9 mouse cellular contexts compared by ENCODE assay signal in the genomic region with DNA sequence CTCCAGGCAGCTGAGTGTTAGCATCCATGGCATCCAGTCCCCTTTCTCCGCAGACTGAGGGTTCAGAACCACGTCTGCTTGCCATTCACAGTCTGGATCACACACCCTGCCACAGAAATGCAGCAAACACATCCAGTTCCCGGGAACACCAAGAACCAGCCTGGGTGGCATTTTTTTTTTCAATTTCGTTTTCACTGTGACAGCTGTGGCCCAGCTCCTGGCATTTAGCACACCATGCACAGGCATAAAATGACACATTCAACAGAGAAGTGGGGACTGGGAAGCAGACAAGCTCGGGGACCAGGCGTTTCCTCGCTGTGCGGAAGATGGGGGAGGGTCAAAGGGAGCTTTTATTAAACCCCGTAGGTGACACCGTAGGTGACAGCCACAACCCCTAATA. TPM values are rescaled to one million over a fixed set of nuclear protein-coding genes. Genes with fewer than 3 reads are reported as not detected.
DNase-seq lines count a peak whose midpoint lies in the region; TF ChIP-seq lines count a peak whose summit lies in the region.
"Had no signal": no experiment of that assay in that cellular context is flagged by ENCODE, and none has a peak within 500 bp of the region (broad histone marks: within the 10 kb centered on the region; RNA-seq: fewer than 3 reads in every experiment).

No protein-coding gene starts in this region.

- DNase-seq in frontal cortex, adult 2 months (ENCODE audit: extremely low spot score in 1 of 2, low spot score in 1 of 2): peak; percentile 69 to 70
- no peak for DNase-seq in frontal cortex, postnatal 10 days (ENCODE audit: low spot score in 2 of 2)
- DNase-seq in left cerebral cortex, postnatal 25 days (ENCODE audit: low spot score in 2 of 2): peak; percentile 64 to 82
- no peak for DNase-seq in left cerebral cortex, adult 9 months (ENCODE audit: low spot score in 2 of 2)
- peak; percentile 54 to 61 for DNase-seq in right cerebral cortex, postnatal 10 days (ENCODE audit: low spot score in 2 of 2)
- DNase-seq in spleen, postnatal 36 days (ENCODE audit: low spot score in 2 of 2): no peak
- no peak for DNase-seq in kidney, adult 2 months

- H3K4me1 ChIP-seq in brown adipose tissue, adult 24 weeks (ENCODE audit: control insufficient read depth, insufficient read depth, insufficient read length, low read length): peaks cover 6% of the 10 kb centered on the region; the same call in 1 of the 2 replicates
- no peaks in the 10 kb centered on the region for H3K4me1 ChIP-seq in kidney, adult 2 months (ENCODE audit: control insufficient read depth, insufficient read depth, low read length)

- peak overlapping the region; percentile 57 for H3K27ac ChIP-seq in brown adipose tissue, adult 24 weeks (replicated peaks; ENCODE audit: low read depth, low read length)
- no peak overlapping the region for H3K27ac ChIP-seq in kidney, adult 2 months (ENCODE audit: insufficient read depth, low read depth, low read length)

- intact Hi-C loops in left cerebral cortex, postnatal 25 days (cut with DNase I): loop anchor here (5.0 to 10.0 kb wide), 2 partner anchors 140 to 253 kb away; a partner anchor contains a TSS

- WGBS in kidney, adult 2 months: 54% methylated on average over 10 of the region's 10 CpGs

- H3K27me3 ChIP-seq in kidney, adult 2 months (replicated peaks; ENCODE audit: control insufficient read depth, insufficient read depth, low read length): no peaks in the 10 kb centered on the region

- TF ChIP-seq POLR2A in kidney, adult 2 months (IDR thresholded peaks at IDR 0.05; ENCODE audit: low read depth, low read length): no peak

- no peak overlapping the region for H3K4me3 ChIP-seq in brown adipose tissue, adult 24 weeks (ENCODE audit: insufficient read depth, low read depth, low read length)
- H3K4me3 ChIP-seq in kidney, adult 2 months (ENCODE audit: insufficient read depth, low read depth, low read length): no peak overlapping the region

- no peak for TF ChIP-seq CTCF in kidney, adult 2 months (conservative IDR thresholded peaks at IDR 0.05; ENCODE audit: insufficient read depth, insufficient read length, low read depth, low read length)

- H3K36me3 ChIP-seq in kidney, adult 2 months (ENCODE audit: control insufficient read depth, insufficient read depth, low read length): no peaks in the 10 kb centered on the region

RNA-seq across cellular contexts. Expression of a gene that starts 55.6 kb away (rescaled TPM):
- 118 and 128 TPM in 2 replicates for polyA plus RNA-seq in frontal cortex, adult 2 months (2012; rRNA removed)
- total RNA-seq in left cerebral cortex, postnatal 25 days (2021): 100 to 1,000 TPM; 157 to 180 TPM
- polyA plus RNA-seq in brown adipose tissue, adult 24 weeks (2012; ENCODE audit: insufficient read depth, insufficient read length, missing spikeins): 0.28 and 0.92 TPM in 2 replicates
- 0.69 and 1.1 TPM in 2 replicates for polyA plus RNA-seq in kidney, adult 2 months (2012; rRNA removed)
- total RNA-seq: megakaryocyte progenitor cell, adult 5-6 weeks had no signal

Comparison
In these comparisons a context has a peak if more than half of its experiments do, and no peak if none do; other contexts are left out.
1. DNase-seq: peak in frontal cortex, adult 2 months (2 of 2), left cerebral cortex, postnatal 25 days (2 of 2) and right cerebral cortex, postnatal 10 days (2 of 2); none in frontal cortex, postnatal 10 days (0 of 2), left cerebral cortex, adult 9 months (0 of 2), spleen, postnatal 36 days (0 of 2) and kidney, adult 2 months (single experiment).
2. RNA of a gene that starts 55.6 kb away (polyA plus RNA-seq): 118 to 128 TPM in frontal cortex, adult 2 months; 0.69 to 1.1 TPM in kidney, adult 2 months and 0.28 to 0.92 TPM in brown adipose tissue, adult 24 weeks; every median in the first group is over 10 times any median in the second.